Mouse (Mus musculus): ENCODE measurements around the gene Asrgl1. TPM values are rescaled to one million over a fixed set of nuclear protein-coding genes. Genes with fewer than 3 reads are reported as not detected.

Gene Asrgl1
- total and polyA plus RNA-seq, 2 experiments from 2014 or later = 7.3 to 22.2 TPM

- no peak overlapping the region for H3K4me2 ChIP-seq (ENCODE audit: low read depth, low read length)
- ATAC-seq (ENCODE audit: insufficient read depth, low read depth) = peak; percentile 86
- H3K27ac ChIP-seq (ENCODE audit: low read depth) = peak overlapping the region; percentile 78
- no peak overlapping the region for H3K4me3 ChIP-seq (ENCODE audit: low read depth, low read length)
- H3K27me3 ChIP-seq (ENCODE audit: control insufficient read depth, insufficient read depth, low read length) = no peaks in the 10 kb centered on the region
- DNase-seq (ENCODE audit: low spot score) = peak; percentile 80
- H3K9me3 ChIP-seq (replicated peaks; ENCODE audit: control insufficient read depth, low read length) = no peaks in the 10 kb centered on the region
- no peaks in the 10 kb centered on the region for H3K36me3 ChIP-seq (replicated peaks; ENCODE audit: control insufficient read depth, insufficient read depth, low read length)
- WGBS = 23% methylated on average over 7 of the region's 7 CpGs
- H3K4me1 ChIP-seq (ENCODE audit: control insufficient read depth, insufficient read depth) = peaks cover 26% of the 10 kb centered on the region
- peak; percentile 72; the same call in 1 of the 2 replicates for TF ChIP-seq EP300 (IDR thresholded peaks at IDR 0.05; ENCODE audit: low read depth)
- TF ChIP-seq CTCF (IDR thresholded peaks at IDR 0.05; ENCODE audit: low read depth) = 0 out of 2 replicates have a peak, but pooled peaks have one; percentile 9
- H3K9ac ChIP-seq (replicated peaks; ENCODE audit: low read depth, low read length) = no peak overlapping the region
Observed at GRCm38 (mm10) chr19:9071456-9072156, 63.8 kb downstream of the Asrgl1 start.

GRCm38 (mm10) chr19:9070316-9070715 is 65.1 kb downstream of the Asrgl1 start:
- no peak for ATAC-seq (ENCODE audit: insufficient read depth, low read depth)
- peaks cover 26% of the 10 kb centered on the region for H3K4me1 ChIP-seq (ENCODE audit: control insufficient read depth, insufficient read depth)

GRCm38 (mm10) chr19:9069687-9070307 is 65.6 kb downstream of the Asrgl1 start:
- H3K27me3 ChIP-seq (ENCODE audit: control insufficient read depth, insufficient read depth, low read length) = no peaks in the 10 kb centered on the region
- H3K27ac ChIP-seq (ENCODE audit: low read depth) = peak overlapping the region; percentile 78
- H3K36me3 ChIP-seq (replicated peaks; ENCODE audit: control insufficient read depth, insufficient read depth, low read length) = no peaks in the 10 kb centered on the region
- no peak overlapping the region for H3K4me2 ChIP-seq (ENCODE audit: low read depth, low read length)
- WGBS = 49% methylated on average over 8 of the region's 8 CpGs
- H3K9me3 ChIP-seq (replicated peaks; ENCODE audit: control insufficient read depth, low read length) = no peaks in the 10 kb centered on the region
- H3K4me1 ChIP-seq (ENCODE audit: control insufficient read depth, insufficient read depth) = peaks cover 26% of the 10 kb centered on the region
- no peak overlapping the region for H3K4me3 ChIP-seq (ENCODE audit: low read depth, low read length)
- no peak for ATAC-seq (ENCODE audit: insufficient read depth, low read depth)
- no peak overlapping the region for H3K9ac ChIP-seq (replicated peaks; ENCODE audit: low read depth, low read length)
- no peak for TF ChIP-seq EP300 (IDR thresholded peaks at IDR 0.05; ENCODE audit: low read depth)
- no peak for TF ChIP-seq CTCF (IDR thresholded peaks at IDR 0.05; ENCODE audit: low read depth)
- DNase-seq (ENCODE audit: low spot score) = no peak

More at GRCm38 (mm10) chr19:9070316-9070715, 65.1 kb downstream of the Asrgl1 start:
- no peak overlapping the region for H3K9ac ChIP-seq (replicated peaks; ENCODE audit: low read depth, low read length)
- H3K4me2 ChIP-seq (ENCODE audit: low read depth, low read length) = no peak overlapping the region
- peak overlapping the region; percentile 78 for H3K27ac ChIP-seq (ENCODE audit: low read depth)
- H3K27me3 ChIP-seq (ENCODE audit: control insufficient read depth, insufficient read depth, low read length) = no peaks in the 10 kb centered on the region
- no peaks in the 10 kb centered on the region for H3K36me3 ChIP-seq (replicated peaks; ENCODE audit: control insufficient read depth, insufficient read depth, low read length)
- no peak overlapping the region for H3K4me3 ChIP-seq (ENCODE audit: low read depth, low read length)
- DNase-seq (ENCODE audit: low spot score) = no peak
- H3K9me3 ChIP-seq (replicated peaks; ENCODE audit: control insufficient read depth, low read length) = no peaks in the 10 kb centered on the region
- TF ChIP-seq CTCF (IDR thresholded peaks at IDR 0.05; ENCODE audit: low read depth) (no peak), EP300 (IDR thresholded peaks at IDR 0.05; ENCODE audit: low read depth) (no peak)
- 61% methylated on average over 2 of the region's 2 CpGs for WGBS

- no peak for ATAC-seq (ENCODE audit: insufficient read depth, low read depth)
- H3K9me3 ChIP-seq (replicated peaks; ENCODE audit: control insufficient read depth, low read length) = no peaks in the 10 kb centered on the region
- H3K36me3 ChIP-seq (replicated peaks; ENCODE audit: control insufficient read depth, insufficient read depth, low read length) = no peaks in the 10 kb centered on the region
- H3K27ac ChIP-seq (ENCODE audit: low read depth) = no peak overlapping the region
- H3K9ac ChIP-seq (replicated peaks; ENCODE audit: low read depth, low read length) = no peak overlapping the region
- no peak overlapping the region for H3K4me2 ChIP-seq (ENCODE audit: low read depth, low read length)
- TF ChIP-seq CTCF (IDR thresholded peaks at IDR 0.05; ENCODE audit: low read depth) (no peak), EP300 (IDR thresholded peaks at IDR 0.05; ENCODE audit: low read depth) (no peak)
- WGBS = 87% methylated on average over 5 of the region's 5 CpGs
- no peak overlapping the region for H3K4me3 ChIP-seq (ENCODE audit: low read depth, low read length)
- H3K4me1 ChIP-seq (ENCODE audit: control insufficient read depth, insufficient read depth) = peaks cover 26% of the 10 kb centered on the region
- H3K27me3 ChIP-seq (ENCODE audit: control insufficient read depth, insufficient read depth, low read length) = no peaks in the 10 kb centered on the region
- DNase-seq (ENCODE audit: low spot score) = no peak
Observed at GRCm38 (mm10) chr19:9067292-9067691, 68.1 kb downstream of the Asrgl1 start.

GRCm38 (mm10) chr19:9065621-9066561 is 69.5 kb downstream of the Asrgl1 start:
- TF ChIP-seq CTCF (IDR thresholded peaks at IDR 0.05; ENCODE audit: low read depth) = no peak
- TF ChIP-seq EP300 (IDR thresholded peaks at IDR 0.05; ENCODE audit: low read depth) = no peak
- no peaks in the 10 kb centered on the region for H3K27me3 ChIP-seq (ENCODE audit: control insufficient read depth, insufficient read depth, low read length)
- no peak overlapping the region for H3K4me2 ChIP-seq (ENCODE audit: low read depth, low read length)
- no peak overlapping the region for H3K9ac ChIP-seq (replicated peaks; ENCODE audit: low read depth, low read length)
- H3K4me1 ChIP-seq (ENCODE audit: control insufficient read depth, insufficient read depth) = peaks cover 14% of the 10 kb centered on the region; the same call in 1 of the 2 replicates
- H3K36me3 ChIP-seq (replicated peaks; ENCODE audit: control insufficient read depth, insufficient read depth, low read length) = no peaks in the 10 kb centered on the region
- no peak for DNase-seq (ENCODE audit: low spot score)
- peak overlapping the region; percentile 16; the same call in 1 of the 2 replicates for H3K27ac ChIP-seq (ENCODE audit: low read depth)
- ATAC-seq (ENCODE audit: insufficient read depth, low read depth) = no peak
- H3K9me3 ChIP-seq (replicated peaks; ENCODE audit: control insufficient read depth, low read length) = no peaks in the 10 kb centered on the region
- H3K4me3 ChIP-seq (ENCODE audit: low read depth, low read length) = no peak overlapping the region
- WGBS = 51% methylated on average over 9 of the region's 9 CpGs

All from heart, postnatal 0 days (tissue).